Mouse (Mus musculus): ENCODE data around the gene Arsj. TPM values are rescaled to one million over a fixed set of nuclear protein-coding genes. Genes with fewer than 3 reads are reported as not detected.

Gene Arsj
- polyA plus RNA-seq, 1 experiment from 2014 or later: 1.5 TPM

GRCm38 (mm10) chr3:126397451-126397850 lies 34.0 kb downstream of the Arsj start:
- H3K4me2 ChIP-seq (replicated peaks; ENCODE audit: low read depth): no peak overlapping the region
- 56% methylated on average over 2 of the region's 2 CpGs for WGBS
- H3K9ac ChIP-seq (ENCODE audit: low read length): no peak overlapping the region
- H3K27me3 ChIP-seq (ENCODE audit: control insufficient read depth, insufficient read depth, low read length): no peaks in the 10 kb centered on the region
- DNase-seq (ENCODE audit: low spot score) (no peak), ATAC-seq (ENCODE audit: low FRiP score, low TSS enrichment) (no peak)
- no peaks in the 10 kb centered on the region for H3K9me3 ChIP-seq (ENCODE audit: control insufficient read depth, low read length)
- TF ChIP-seq CTCF (IDR thresholded peaks at IDR 0.05; ENCODE audit: low read depth) (no peak), EP300 (optimal IDR thresholded peaks at IDR 0.05) (no peak)
- H3K4me1 ChIP-seq (replicated peaks; ENCODE audit: control insufficient read depth, insufficient read depth): no peaks in the 10 kb centered on the region
- H3K4me3 ChIP-seq (ENCODE audit: low read depth, low read length): no peak overlapping the region
- H3K27ac ChIP-seq (replicated peaks): no peak overlapping the region
- H3K36me3 ChIP-seq (ENCODE audit: control insufficient read depth, insufficient read depth, low read length): no peaks in the 10 kb centered on the region

GRCm38 (mm10) chr3:126397985-126398630 lies 34.6 kb downstream of the Arsj start:
- H3K27ac ChIP-seq (replicated peaks): no peak overlapping the region
- ATAC-seq (ENCODE audit: low FRiP score, low TSS enrichment): no peak
- no peaks in the 10 kb centered on the region for H3K36me3 ChIP-seq (ENCODE audit: control insufficient read depth, insufficient read depth, low read length)
- H3K4me1 ChIP-seq (replicated peaks; ENCODE audit: control insufficient read depth, insufficient read depth): no peaks in the 10 kb centered on the region
- no peak overlapping the region for H3K4me2 ChIP-seq (replicated peaks; ENCODE audit: low read depth)
- WGBS: 46% methylated on average over 7 of the region's 7 CpGs
- H3K9me3 ChIP-seq (ENCODE audit: control insufficient read depth, low read length): no peaks in the 10 kb centered on the region
- no peak for DNase-seq (ENCODE audit: low spot score)
- no peak overlapping the region for H3K9ac ChIP-seq (ENCODE audit: low read length)
- TF ChIP-seq CTCF (IDR thresholded peaks at IDR 0.05; ENCODE audit: low read depth): no peak
- TF ChIP-seq EP300 (optimal IDR thresholded peaks at IDR 0.05): no peak
- no peaks in the 10 kb centered on the region for H3K27me3 ChIP-seq (ENCODE audit: control insufficient read depth, insufficient read depth, low read length)
- H3K4me3 ChIP-seq (ENCODE audit: low read depth, low read length): no peak overlapping the region

GRCm38 (mm10) chr3:126400726-126401125 lies 37.2 kb downstream of the Arsj start:
- no peak for TF ChIP-seq EP300 (optimal IDR thresholded peaks at IDR 0.05)
- TF ChIP-seq CTCF (IDR thresholded peaks at IDR 0.05; ENCODE audit: low read depth): no peak
- Histone ChIP-seq H3K36me3 (ENCODE audit: control insufficient read depth, insufficient read depth, low read length) (no peaks in the 10 kb centered on the region), H3K9me3 (ENCODE audit: control insufficient read depth, low read length) (no peaks in the 10 kb centered on the region), H3K9ac (ENCODE audit: low read length) (no peak overlapping the region), H3K4me2 (replicated peaks; ENCODE audit: low read depth) (no peak overlapping the region), H3K4me3 (ENCODE audit: low read depth, low read length) (no peak overlapping the region), H3K27me3 (ENCODE audit: control insufficient read depth, insufficient read depth, low read length) (no peaks in the 10 kb centered on the region), H3K4me1 (replicated peaks; ENCODE audit: control insufficient read depth, insufficient read depth) (no peaks in the 10 kb centered on the region), H3K27ac (replicated peaks) (no peak overlapping the region)
- DNase-seq (ENCODE audit: low spot score) (no peak), ATAC-seq (ENCODE audit: low FRiP score, low TSS enrichment) (no peak)
- 60% methylated on average over 4 of the region's 4 CpGs for WGBS

DNA sequence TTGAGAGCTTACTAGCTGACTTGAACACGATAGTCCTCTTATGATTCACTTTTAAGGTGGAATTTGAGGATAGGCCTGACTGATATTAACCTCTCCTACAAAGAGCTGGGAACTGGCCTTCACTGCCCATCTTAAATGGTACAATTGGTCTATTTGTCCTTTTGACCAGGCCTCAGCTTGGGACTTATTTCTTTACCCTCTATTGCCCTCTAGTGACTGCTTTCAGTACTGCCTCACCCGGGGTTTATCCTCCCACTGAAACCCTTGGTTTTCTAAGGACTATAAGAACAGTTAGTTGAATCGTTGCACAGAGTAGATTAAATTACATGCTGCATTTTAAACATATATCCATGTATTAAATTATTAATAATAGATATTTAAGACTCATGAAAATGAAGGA lies 39.4 kb downstream of the Arsj start:
- Histone ChIP-seq H3K4me1 (replicated peaks; ENCODE audit: control insufficient read depth, insufficient read depth) (no peaks in the 10 kb centered on the region), H3K36me3 (ENCODE audit: control insufficient read depth, insufficient read depth, low read length) (no peaks in the 10 kb centered on the region), H3K27ac (replicated peaks) (no peak overlapping the region), H3K4me2 (replicated peaks; ENCODE audit: low read depth) (no peak overlapping the region), H3K9me3 (ENCODE audit: control insufficient read depth, low read length) (no peaks in the 10 kb centered on the region), H3K27me3 (ENCODE audit: control insufficient read depth, insufficient read depth, low read length) (no peaks in the 10 kb centered on the region), H3K9ac (ENCODE audit: low read length) (no peak overlapping the region), H3K4me3 (ENCODE audit: low read depth, low read length) (no peak overlapping the region)
- DNase-seq (ENCODE audit: low spot score) (peak; percentile 59), ATAC-seq (ENCODE audit: low FRiP score, low TSS enrichment) (peak; percentile 51; the same call in 1 of the 2 replicates)
- TF ChIP-seq CTCF (IDR thresholded peaks at IDR 0.05; ENCODE audit: low read depth) (peak; percentile 93), EP300 (optimal IDR thresholded peaks at IDR 0.05) (no peak)
- WGBS: 28% methylated on average over 3 of the region's 3 CpGs

DNA sequence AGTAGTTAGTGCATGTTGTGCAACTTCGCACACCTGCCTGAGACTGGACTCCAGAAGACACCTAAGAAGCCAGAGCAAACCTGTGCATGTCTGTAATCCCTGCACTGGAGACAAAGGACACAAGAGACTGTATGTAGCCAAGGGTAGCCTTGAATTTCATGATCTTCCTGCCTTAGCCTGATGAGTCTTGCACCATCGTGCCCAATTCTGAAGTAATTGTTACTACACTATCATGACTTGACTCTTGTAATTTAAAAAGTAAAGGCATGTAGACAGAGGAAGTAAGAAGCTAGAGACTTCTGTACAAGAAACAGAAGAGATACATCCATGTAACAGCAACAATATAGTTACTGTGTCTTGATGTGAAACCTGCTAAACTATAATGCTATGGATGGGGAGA lies 40.7 kb downstream of the Arsj start:
- DNase-seq (ENCODE audit: low spot score): no peak
- TF ChIP-seq EP300 (optimal IDR thresholded peaks at IDR 0.05): no peak
- no peak for TF ChIP-seq CTCF (IDR thresholded peaks at IDR 0.05; ENCODE audit: low read depth)
- Histone ChIP-seq H3K9me3 (ENCODE audit: control insufficient read depth, low read length) (no peaks in the 10 kb centered on the region), H3K4me1 (replicated peaks; ENCODE audit: control insufficient read depth, insufficient read depth) (no peaks in the 10 kb centered on the region), H3K4me2 (replicated peaks; ENCODE audit: low read depth) (no peak overlapping the region), H3K4me3 (ENCODE audit: low read depth, low read length) (no peak overlapping the region), H3K27me3 (ENCODE audit: control insufficient read depth, insufficient read depth, low read length) (no peaks in the 10 kb centered on the region), H3K27ac (replicated peaks) (no peak overlapping the region), H3K9ac (ENCODE audit: low read length) (no peak overlapping the region), H3K36me3 (ENCODE audit: control insufficient read depth, insufficient read depth, low read length) (no peaks in the 10 kb centered on the region)
- ATAC-seq (ENCODE audit: low FRiP score, low TSS enrichment): no peak
- WGBS: 85% methylated on average over 2 of the region's 2 CpGs

DNA sequence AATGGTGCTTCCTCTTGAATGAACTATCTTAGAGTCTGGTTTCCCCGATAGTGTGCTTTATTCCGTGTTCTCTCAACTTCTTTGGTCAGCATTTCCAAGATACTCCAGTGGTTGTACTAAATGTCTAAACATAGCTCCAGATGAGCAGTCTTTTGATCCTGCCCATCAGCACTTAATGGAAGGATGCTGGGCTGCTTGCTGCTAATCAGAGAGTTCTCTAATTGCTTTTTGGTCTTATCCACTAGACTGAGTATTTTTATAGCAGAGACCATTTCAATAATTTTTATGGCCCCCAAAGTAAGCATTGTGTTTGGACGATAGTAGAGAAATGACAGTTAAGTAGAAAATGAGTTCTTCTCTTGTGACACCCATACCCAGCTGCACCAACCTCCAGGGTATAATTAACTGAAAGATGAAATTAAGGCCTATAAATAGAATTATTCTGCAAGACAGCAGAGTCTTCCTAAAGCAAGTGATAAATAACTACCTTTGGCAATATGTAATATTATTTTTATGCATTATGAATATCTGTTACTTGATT lies 67.1 kb downstream of the Arsj start:
- H3K9me3 ChIP-seq (ENCODE audit: control insufficient read depth, low read length): no peaks in the 10 kb centered on the region
- H3K4me3 ChIP-seq (ENCODE audit: low read depth, low read length): no peak overlapping the region
- WGBS: 89% methylated on average over 3 of the region's 3 CpGs
- TF ChIP-seq EP300 (optimal IDR thresholded peaks at IDR 0.05): no peak
- no peak for TF ChIP-seq CTCF (IDR thresholded peaks at IDR 0.05; ENCODE audit: low read depth)
- no peak overlapping the region for H3K9ac ChIP-seq (ENCODE audit: low read length)
- no peaks in the 10 kb centered on the region for H3K27me3 ChIP-seq (ENCODE audit: control insufficient read depth, insufficient read depth, low read length)
- no peaks in the 10 kb centered on the region for H3K4me1 ChIP-seq (replicated peaks; ENCODE audit: control insufficient read depth, insufficient read depth)
- H3K27ac ChIP-seq (replicated peaks): no peak overlapping the region
- H3K4me2 ChIP-seq (replicated peaks; ENCODE audit: low read depth): no peak overlapping the region
- ATAC-seq (ENCODE audit: low FRiP score, low TSS enrichment) (no peak), DNase-seq (ENCODE audit: low spot score) (no peak)
- H3K36me3 ChIP-seq (ENCODE audit: control insufficient read depth, insufficient read depth, low read length): no peaks in the 10 kb centered on the region
